Mouse (Mus musculus): ENCODE data around the gene Anp32b. TPM values are rescaled to one million over a fixed set of nuclear protein-coding genes. Genes with fewer than 3 reads are reported as not detected.

The Anp32b gene
- total RNA-seq, 2 experiments from 2014 or later: 47.2 to 52.9 TPM

DNA sequence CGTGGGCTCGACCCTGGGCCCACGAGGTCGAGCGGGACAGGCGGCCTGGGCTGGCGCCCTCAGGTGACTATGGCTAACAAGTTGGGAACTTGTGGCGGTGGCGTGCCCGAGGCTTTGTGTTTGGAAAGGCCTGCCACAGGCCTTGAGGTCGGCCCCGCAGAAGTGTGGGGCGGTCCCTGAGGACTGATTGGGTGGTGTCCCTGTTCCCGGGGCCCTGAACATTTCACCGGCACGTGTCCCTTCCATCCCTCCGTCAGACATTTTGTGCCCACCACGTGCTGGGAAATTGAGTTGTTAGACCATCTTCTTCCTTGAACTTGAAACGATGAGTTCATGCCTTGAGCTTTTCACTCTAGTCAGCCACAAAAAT is 1.8 kb downstream of the Anp32b start:
- DNase-seq (ENCODE audit: low spot score in 2 of 2): peak; percentile 41 to 47

DNA sequence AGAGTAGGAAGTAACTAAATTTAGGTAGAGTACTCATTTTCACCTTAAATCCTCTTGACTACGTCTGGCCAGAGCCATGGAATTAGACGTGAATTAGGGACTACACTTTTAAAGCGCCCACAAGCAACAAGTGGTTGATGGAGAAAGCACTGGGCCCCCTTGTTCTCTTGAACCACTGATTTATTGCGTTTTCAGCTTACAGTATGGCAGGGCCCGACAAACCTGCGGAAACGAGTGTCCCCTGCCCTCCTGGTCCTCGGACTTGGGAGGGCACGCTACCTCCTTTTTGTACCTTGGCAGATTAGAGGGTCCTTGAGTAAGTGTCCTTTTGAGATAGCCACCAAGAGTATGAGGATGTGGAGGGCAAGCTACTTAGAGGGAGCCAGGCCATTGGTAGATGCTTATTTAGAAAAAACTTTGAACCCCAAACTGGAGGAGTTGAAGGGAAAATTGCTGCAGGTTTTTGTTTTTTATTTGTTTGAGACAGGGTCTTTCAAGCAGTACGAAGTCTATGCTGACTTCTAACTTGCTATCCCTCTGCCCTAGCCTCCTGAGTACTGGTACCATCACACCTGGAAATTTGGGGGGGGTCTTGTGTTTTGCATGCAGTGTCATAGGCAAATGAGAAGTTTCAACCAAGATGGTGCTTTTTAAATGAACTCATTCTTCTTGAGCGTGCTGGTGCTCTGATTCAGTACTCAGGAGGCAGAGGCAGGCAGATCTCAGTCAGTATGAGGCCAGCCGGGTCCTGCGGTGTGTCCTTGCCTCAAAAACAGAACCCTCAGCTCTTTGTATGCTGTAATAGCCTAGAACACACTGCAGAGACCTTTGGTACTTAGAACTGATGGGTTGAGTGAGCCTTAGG is 2.4 kb downstream of the Anp32b start:
- no peak for DNase-seq (ENCODE audit: low spot score in 2 of 2)

DNA sequence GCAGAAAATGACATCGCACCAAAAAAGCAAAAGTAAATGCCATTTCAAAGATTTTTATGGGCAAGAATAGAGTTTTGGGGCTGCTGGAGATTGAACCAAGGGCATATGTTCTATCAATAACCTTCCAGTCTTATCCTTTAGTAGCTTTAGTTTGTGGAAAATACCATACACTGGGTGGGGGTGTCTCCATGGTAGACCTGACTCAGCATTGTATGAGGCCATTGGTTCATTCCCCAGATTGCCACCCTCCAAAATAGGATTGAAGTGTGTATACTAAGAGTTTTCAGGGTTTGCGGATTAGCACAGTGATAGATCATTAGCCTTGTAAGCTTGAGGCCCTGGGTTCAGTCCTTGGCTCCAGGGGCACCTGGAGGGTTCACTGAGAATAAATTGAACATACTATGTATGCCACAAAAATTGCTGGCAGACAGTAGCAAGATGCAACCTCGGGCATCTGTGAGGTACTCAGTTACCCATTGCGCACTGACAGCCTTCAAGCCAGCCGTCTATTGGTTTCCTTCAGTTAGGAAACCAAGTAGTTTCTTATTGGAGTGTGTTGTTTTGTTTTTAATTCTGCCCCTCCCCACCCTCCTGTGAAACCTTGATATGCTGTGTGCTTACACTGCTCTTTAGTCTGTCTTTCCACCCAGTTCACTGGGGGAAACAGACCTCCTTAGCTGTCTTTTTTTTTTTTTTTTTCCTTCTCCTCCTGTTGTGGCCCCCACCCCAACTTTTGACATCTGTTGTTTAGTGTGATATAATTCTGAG is 3.6 kb downstream of the Anp32b start:
- DNase-seq (ENCODE audit: low spot score in 2 of 2): no peak

DNA sequence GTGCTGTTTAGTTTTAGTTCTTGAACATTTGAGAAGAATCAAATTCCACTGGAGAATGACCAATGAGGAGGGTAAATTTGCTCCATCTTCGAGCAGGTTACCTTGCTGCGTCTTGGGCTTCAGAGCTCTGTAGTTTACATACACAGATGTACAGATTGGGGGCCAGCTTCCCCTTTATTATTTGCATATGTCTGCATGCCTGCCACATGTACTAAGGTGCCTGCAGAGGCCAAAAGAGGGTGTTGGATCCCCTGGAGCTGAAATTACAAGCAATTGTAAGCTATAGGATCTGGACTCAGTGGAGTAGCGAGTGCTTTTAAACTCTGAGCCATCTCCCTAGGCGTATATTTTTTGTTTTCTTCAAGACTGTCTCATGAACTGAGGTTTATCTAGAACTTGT is 6.1 kb downstream of the Anp32b start:
- no peak for DNase-seq (ENCODE audit: low spot score in 2 of 2)

DNA sequence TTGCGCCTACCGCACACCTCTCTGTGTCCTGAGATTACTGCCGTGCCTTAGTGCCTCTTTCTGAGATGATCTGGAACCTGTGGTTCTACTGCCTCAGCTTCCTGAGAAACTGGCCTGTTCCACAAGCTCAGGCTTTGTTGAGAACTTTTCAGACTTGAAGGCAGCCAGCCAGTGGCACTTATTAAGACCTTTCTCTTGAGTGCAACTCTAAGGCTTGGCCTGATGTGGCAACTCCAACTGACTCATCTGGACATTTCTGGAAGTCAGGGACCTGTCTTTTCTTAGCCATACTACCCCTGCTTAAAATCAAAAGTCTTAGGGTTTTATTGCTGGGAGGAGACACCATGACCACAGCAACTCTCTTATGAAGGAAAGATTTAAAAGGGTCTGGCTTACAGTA is 6.5 kb downstream of the Anp32b start:
- DNase-seq (ENCODE audit: low spot score in 2 of 2): no peak

DNA sequence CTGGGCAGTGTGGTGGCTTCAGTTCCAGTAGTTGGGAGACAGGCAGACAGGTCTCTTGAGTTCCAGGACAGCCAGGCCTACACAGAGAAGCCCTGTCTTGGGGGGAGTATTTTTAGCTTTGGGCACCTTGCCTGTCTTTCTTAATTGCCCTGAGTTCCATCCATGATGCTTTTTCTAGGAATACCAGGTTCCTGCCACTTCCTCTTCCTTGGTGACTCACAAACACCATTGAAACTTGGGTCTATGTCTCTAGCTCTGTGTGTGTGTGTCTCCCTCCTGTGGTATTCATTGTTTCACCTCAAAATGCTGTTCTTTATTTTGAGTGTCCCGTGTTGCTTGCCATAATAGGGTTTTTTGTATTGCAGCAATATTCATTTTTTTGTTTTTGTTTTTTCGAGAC is 7.7 kb downstream of the Anp32b start:
- no peak for DNase-seq (ENCODE audit: low spot score in 2 of 2)

DNA sequence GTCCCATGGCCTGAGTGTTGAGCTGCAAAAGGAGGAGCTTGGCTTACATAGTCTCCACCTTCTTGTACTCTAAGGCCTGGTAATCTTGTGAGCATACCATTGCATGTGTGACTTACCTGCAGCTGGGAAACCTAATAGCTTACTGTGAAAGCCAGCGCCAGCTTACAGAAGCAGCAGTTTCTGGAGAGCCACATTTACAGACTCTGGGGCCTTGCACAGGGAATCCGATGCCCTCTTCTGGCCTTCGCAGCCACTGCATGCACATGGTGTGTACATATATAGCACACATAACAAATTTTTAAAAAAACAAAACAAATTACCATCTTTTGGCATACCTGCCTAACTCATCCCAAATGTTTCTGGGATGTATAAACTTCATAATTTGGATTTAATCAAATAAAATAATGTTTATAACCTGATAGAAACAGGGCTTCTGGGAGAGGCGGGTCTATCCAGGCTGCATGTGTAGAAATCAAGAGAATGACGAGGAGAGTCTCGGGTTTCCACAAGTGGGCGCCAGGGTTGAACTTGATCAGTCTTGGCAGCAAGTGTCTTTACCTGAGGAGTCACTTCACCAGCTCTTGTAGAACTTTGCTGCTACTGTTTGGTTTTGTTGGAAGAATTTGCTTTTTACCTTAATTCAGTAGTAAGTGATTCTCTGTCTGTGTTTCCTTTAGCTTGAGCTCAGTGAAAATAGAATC is 12.6 kb downstream of the Anp32b start:
- DNase-seq (ENCODE audit: low spot score in 2 of 2): no peak

DNA sequence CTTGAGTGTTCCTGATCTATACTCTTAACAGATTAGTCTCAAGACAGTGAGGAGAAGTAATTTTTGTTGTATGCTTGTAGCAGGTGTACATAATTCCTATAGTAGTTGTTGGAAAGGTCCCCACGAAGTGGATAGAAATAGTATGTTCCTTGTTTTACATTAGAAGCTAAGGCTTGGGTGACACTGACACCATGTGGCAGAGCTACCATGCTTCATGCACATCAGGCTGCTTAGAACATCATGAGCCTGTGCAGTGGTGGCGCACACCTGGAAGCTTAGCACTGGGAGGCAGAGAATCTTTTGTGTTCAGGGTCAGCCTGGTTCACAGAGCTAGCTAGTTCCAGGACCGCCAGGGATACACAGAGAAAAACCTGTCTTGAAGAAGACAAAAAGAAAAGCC is 15.0 kb downstream of the Anp32b start:
- no peak for DNase-seq (ENCODE audit: low spot score in 2 of 2)

DNA sequence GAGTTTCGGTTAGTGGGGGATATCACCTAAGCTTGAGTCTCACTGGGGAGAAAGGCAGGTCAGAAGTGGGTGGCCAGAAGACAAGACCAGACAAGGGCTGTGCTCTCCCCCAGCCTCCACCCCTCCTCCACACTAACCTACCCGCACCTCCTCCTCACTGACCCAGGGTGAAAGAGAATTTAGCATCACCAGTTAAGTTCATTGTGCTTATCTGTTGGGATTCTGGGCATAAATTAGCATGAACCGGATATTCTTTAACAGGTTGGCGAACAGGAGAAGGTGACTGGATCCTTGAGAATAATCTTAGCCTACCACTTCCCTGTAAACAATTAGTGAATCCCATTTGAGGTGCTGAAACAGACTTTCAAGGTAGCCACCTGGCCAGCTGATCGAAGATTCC is 24.4 kb downstream of the Anp32b start:
- no peak for DNase-seq (ENCODE audit: low spot score in 2 of 2)

DNA sequence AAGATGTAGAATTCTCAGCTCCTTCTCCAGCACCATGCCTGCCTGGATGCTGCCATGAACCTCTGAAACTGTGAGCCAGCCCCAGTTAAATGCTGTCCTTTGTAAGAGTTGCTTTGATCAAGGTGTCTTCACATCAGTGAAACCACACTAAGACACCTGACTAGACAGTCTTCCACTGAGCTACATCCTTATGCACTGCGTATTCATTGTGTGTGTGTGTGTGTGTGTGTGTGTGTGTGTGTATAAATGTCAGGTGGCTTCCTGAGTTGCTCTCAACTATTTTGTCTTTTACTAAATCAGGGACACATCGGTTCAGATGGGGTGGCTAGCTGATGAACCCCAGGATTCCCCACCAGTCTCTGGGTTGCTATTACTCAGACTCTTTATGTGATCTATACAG is 28.4 kb downstream of the Anp32b start:
- no peak for DNase-seq (ENCODE audit: low spot score in 2 of 2)

DNA sequence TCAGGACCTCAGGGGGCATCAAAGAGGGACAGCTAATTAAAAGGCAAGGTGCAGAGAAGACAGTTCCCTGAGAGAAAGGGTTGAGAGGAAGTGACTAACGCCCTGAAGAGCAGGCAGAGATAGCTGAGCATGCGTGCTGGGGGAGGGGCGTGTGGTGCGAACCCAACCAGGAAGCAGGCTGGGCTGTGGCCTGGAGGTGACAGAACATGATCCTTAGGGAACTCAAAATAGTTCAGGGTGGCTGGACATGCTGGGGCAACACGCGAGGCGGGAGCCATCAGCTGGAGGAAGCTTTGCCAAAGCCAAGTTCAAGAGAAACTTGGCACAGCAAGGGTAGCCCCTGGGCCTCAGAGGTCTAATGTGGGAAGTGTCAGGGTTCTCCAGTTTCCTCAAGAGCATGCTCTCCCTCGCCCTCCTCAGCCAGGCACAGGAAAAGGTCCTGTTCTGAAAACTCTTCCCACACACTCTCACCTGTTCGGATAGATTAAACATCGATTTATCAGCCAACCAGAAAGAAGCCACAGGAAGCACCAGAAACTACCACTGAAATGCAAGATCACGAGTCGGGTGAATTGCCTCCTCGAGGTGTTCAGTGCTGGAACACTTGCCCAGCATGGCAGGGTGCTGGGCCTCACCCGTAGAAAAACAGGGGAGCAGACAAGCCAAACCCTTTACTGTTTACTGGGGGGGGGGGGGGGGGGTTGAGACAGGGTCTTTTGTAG is 35.2 kb downstream of the Anp32b start:
- DNase-seq (ENCODE audit: low spot score in 2 of 2): peak; percentile 38 to 48

DNA sequence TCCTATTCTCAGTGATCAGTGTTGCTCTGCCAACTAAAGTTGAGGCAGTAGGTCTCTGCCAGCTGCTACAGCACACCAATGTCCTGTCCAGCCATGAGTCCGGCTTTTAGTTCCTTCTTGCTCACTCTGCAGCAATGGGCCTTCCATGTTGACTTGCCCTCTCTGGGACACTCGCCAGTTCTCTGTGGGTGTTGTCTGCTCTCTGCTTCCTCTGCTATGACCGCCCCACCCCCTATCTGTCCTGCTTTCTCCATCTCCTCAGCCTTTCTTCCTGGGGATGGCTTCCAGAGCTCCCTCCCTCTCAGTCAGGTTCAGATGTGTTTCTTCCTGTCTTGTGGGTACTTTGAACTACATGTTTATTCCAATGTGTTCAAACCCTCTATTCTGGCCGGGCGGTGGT is 36.6 kb downstream of the Anp32b start:
- peak in 1 of 2 experiments; percentile 61 for DNase-seq (ENCODE audit: low spot score in 2 of 2)

DNA sequence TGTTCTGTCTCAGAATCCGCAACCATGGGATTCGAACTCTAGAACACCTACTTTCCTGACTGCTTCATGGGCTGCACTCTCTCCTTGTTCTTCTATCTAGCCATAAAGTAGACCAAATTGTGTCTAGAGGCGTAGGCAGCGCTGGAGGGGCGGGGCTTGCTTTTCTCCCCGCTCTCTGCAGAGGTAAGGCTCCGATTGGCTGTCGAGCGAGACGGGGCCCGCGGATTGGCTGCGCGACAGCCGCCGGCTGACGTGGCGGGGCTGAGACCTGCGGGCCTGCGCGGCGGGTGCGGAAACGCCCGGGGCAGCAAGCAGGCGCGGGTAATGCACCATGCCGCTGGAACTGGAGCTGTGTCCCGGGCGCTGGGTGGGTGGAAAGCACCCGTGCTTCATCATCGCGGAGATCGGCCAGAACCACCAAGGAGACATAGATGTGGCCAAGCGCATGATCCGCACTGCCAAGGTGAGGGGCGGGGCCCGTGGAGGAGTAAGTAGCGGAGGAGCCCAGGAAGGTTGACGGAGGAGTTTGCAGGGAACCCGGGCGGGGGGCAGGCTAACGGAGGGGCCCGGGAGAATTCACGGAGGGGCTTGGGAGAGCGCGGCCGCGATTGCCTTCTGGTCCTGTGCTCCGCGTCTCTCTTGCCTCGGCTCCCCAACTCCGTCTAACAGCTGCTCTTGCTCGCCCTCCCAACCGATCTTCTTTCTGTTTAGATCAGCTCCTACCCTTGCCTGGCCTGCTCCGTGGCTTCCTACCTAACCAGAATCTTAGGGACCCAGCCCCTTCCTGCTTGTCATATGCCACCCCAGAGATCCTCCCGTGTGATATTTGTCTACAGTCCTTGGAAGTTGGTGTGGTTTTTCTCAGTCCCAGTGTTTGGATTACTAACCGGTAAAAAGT is 38.6 kb downstream of the Anp32b start, which contains the start of gene Nans:
TSS of gene Nans (plus strand) at position 221 of the 898 bp plus-strand sequence.
- DNase-seq (ENCODE audit: low spot score in 2 of 2): peak; percentile 89 to 94

DNA sequence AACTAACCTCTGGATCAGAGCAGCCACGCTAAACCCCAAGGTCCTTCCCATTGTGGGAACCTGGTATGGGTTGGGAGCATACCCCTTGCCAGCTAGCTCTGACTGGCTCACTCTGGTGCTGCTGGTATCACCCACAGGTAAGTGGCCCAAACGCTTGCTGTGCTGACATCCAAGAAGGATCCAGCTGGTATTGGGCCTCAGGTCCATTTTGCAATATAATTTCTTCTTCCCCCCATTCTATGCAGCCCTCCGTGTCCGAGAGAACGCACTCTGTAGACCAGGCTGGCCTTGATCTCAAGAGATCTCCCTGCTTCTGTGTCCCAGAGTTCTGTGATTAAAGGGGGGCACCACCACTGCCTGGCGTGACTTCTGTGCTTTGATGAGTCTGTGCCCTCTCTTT is 42.4 kb downstream of the Anp32b start:
- no peak for DNase-seq (ENCODE audit: low spot score in 2 of 2)

DNA sequence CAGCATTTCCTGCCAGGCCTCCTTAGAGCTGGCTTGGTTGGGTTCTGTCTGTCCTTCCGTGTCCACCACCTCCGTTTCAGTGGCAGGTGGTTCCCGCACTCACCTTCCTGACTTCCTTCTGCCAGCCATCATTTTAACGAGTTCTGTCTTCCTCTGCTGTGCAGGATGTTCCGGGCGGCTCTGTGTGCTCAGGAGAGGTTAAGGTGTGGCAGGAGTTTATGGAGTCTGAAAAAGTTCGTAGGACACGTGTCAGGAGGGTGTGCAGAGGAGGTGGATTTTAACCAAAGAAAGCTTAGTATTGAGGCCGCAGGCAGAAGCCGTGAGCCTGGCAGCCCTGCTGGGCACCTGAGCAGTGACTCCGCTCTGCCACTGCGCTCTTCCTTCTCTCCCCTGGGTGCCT is 44.8 kb downstream of the Anp32b start:
- DNase-seq (ENCODE audit: low spot score in 2 of 2): no peak

DNA sequence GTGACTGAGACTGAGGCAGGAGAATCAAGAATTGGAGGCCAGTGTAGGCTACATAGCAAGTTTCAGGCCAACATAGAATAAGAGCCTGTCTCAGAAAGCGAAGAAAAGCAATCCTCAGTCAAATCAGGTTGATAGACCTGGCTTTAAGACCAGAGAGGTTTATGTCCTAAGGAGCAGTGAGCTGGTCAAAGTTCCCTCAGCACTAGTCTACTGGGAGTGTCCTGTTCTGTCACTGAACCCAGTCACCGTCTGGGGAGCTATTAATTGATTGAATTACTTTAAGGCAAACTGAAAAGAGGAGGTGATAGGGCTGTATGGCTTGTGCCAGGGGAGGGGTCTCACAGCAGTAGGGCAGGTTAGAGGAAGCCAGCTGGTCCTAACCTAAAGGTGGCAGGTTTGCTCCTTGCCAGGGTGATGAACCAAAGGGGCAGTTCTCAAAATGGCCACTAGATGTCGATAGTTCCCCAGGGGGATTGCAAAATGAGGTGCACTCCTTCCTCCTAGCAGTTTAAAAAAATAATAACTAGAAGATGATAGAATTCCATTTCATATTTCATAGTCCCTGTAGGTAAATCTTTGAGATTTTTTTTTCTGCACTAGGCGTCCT is 46.7 kb downstream of the Anp32b start:
- peak; percentile 40 to 44 for DNase-seq (ENCODE audit: low spot score in 2 of 2)

DNA sequence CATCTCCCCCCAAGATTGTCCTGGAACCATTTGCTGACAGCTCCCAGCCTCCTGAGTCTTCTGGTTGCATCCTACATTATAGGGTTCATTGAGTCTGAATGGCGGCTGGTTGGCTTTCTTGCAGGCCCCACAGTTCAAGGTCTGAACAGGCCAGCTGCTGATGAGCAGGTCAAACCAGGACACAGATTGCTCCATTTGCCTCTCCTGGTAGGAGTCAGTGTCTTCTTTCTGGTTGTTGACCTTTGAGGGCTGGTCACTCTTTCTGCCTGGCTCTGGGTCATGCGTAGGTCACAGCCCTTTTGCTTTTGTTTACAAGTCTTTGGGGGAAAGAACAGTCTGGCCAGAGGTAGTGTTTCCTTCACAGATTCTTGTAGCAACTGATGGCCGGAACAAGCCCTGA is 47.8 kb downstream of the Anp32b start:
- DNase-seq (ENCODE audit: low spot score in 2 of 2): no peak

DNA sequence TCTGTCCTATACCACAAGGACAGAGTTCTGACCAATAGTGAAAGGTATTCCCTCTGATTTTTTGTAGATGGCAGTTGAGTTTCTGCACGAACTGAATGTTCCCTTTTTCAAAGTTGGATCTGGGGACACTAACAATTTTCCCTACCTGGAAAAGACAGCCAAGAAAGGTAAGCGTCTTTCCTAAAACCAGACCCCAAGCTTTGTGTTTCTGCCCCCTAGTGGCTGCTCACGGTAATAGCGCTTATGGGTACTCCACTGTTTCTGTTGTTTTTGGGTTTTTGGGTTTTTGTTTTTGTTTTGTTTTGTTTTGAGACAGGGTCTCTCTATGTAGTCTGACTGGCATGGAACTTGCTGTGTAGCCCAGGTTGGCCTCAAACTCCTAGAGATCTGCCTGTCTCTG is 48.3 kb downstream of the Anp32b start:
- DNase-seq (ENCODE audit: low spot score in 2 of 2): peak in 1 of 2 experiments; percentile 43

DNA sequence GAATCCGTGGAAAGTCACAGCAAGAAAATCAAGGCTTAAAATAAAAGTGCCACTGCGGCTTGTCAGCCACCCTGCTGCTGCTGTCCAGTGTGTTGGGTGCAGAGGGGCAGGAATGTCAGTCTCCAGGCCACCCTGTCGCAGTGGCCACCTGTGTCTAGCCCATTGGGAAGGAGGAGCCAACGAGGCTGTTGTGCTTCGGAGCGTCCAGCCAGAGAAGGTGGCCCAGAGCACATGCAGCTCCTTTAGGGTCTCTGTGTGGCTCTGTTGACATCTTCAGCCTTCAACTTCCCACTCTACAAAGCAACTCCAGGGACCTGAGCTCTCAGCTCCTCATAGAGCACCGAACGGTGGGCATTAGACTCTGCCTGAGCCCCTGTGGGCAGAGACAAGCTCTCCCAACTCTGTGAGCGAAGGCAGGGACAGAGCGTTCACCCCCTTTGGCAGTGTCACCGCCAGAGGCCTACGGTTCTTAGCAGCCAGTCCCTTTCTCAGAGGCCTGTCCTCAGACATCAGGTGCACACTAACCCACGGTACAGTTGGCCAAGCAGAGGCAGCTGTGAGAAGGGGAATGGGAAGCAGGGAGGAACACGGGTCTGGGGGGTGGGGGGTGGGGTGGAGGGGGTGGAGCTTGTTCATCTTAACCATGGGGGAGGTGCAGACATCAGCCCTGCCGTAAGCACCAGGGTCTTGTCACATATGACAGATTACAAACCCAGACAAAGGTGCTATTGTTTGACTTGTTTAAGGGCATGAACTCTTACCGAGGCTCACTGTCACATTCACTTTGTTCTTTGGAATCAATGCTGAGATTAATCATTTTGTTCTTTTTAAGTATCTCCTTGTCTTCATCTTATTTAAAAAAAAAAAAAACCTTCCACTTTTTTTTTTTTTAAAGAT is 52.2 kb downstream of the Anp32b start:
- no peak for DNase-seq (ENCODE audit: low spot score in 2 of 2)
